Comparison of ENCODE assay signal across 12 mouse cellular contexts in genomic region chr4:155214793-155215192, GRCm38 (mm10). TPM values are rescaled to one million over a fixed set of nuclear protein-coding genes. Genes with fewer than 3 reads are reported as not detected.
DNase-seq lines count a peak whose midpoint lies in the region; ATAC-seq and TF ChIP-seq lines count a peak whose summit lies in the region.
"Had no signal": no experiment of that assay in that cellular context is flagged by ENCODE, and none has a peak within 500 bp of the region (broad histone marks: within the 10 kb centered on the region; RNA-seq: fewer than 3 reads in every experiment).

No protein-coding gene starts in this region.

- TF ChIP-seq POLR2A in myocyte (IDR thresholded peaks at IDR 0.05; ENCODE audit: insufficient read length, low read depth), result no peak

- peak overlapping the region; percentile 98 for H3K4me2 ChIP-seq in heart, embryonic 14.5 days (ENCODE audit: low read length)
- H3K4me2 ChIP-seq in midbrain, embryonic 13.5 days (replicated peaks), result 0 out of 2 replicates have a peak overlapping the region, but pooled peaks have one; percentile 15
- H3K4me2 ChIP-seq in midbrain, embryonic 11.5 days, result no peak overlapping the region
- H3K4me2 ChIP-seq in heart, postnatal 0 days (ENCODE audit: low read depth, low read length), result peak overlapping the region; percentile 42
- peak overlapping the region; percentile 95 for H3K4me2 ChIP-seq in myocyte (ENCODE audit: low read depth)

- peaks cover 12% of the 10 kb centered on the region for H3K36me3 ChIP-seq in heart, embryonic 14.5 days (ENCODE audit: control insufficient read depth, insufficient read depth, low read length)
- peaks cover 14% of the 10 kb centered on the region for H3K36me3 ChIP-seq in midbrain, embryonic 13.5 days
- H3K36me3 ChIP-seq in midbrain, embryonic 11.5 days (ENCODE audit: control insufficient read depth, insufficient read depth, low read length), result peaks cover 7% of the 10 kb centered on the region
- H3K36me3 ChIP-seq in heart, postnatal 0 days (replicated peaks; ENCODE audit: control insufficient read depth, insufficient read depth, low read length), result peaks cover 10% of the 10 kb centered on the region
- H3K36me3 ChIP-seq in myocyte (ENCODE audit: control insufficient read depth, insufficient read depth), result peaks cover 5% of the 10 kb centered on the region

- TF ChIP-seq CTCF in heart, postnatal 0 days (IDR thresholded peaks at IDR 0.05; ENCODE audit: low read depth), result no peak

- peaks cover 98% of the 10 kb centered on the region for H3K79me2 ChIP-seq in myocyte (ENCODE audit: control insufficient read depth, insufficient read depth)

- no peaks in the 10 kb centered on the region for H3K27me3 ChIP-seq in heart, embryonic 14.5 days (ENCODE audit: control insufficient read depth, insufficient read depth, low read length)
- no peaks in the 10 kb centered on the region for H3K27me3 ChIP-seq in midbrain, embryonic 13.5 days
- no peaks in the 10 kb centered on the region for H3K27me3 ChIP-seq in midbrain, embryonic 11.5 days (ENCODE audit: control insufficient read depth, insufficient read depth, low read length)
- no peaks in the 10 kb centered on the region for H3K27me3 ChIP-seq in heart, postnatal 0 days (ENCODE audit: control insufficient read depth, insufficient read depth, low read length)
- H3K27me3 ChIP-seq in myocyte (ENCODE audit: control insufficient read depth, insufficient read depth, insufficient read length), result no peaks in the 10 kb centered on the region

- no peak for ATAC-seq in heart, embryonic 14.5 days (ENCODE audit: insufficient number of reproducible peaks, insufficient read depth, low FRiP score, low read depth)
- ATAC-seq in midbrain, embryonic 13.5 days, result no peak
- no peak for ATAC-seq in midbrain, embryonic 11.5 days (ENCODE audit: low FRiP score)
- no peak for ATAC-seq in heart, postnatal 0 days (ENCODE audit: insufficient read depth, low read depth)
- ATAC-seq: activated CD4-positive, CD25-positive, alpha-beta regulatory T cell, adult 4 months had no signal

- peaks cover 74 to 90% of the 10 kb centered on the region in 2 experiments for H3K4me1 ChIP-seq in heart, embryonic 14.5 days (ENCODE audit: control insufficient read depth in 2 of 2, insufficient read depth in 2 of 2, low read length in 2 of 2)
- H3K4me1 ChIP-seq in midbrain, embryonic 13.5 days (replicated peaks), result peaks cover 76% of the 10 kb centered on the region
- peaks cover 35% of the 10 kb centered on the region for H3K4me1 ChIP-seq in midbrain, embryonic 11.5 days (ENCODE audit: control insufficient read depth, insufficient read depth, low read length)
- peaks cover 92% of the 10 kb centered on the region for H3K4me1 ChIP-seq in heart, postnatal 0 days (ENCODE audit: control insufficient read depth, insufficient read depth)

- intact Hi-C loops in heart, postnatal 14 days (cut with DNase I), result loop anchor here (5.0 kb wide), 1 partner anchor 37 kb away; no protein-coding TSS in a partner anchor
- intact Hi-C loops in left cerebral cortex, postnatal 36 days (cut with DNase I), result no loop called here

- H3ac ChIP-seq in myocyte (ENCODE audit: control insufficient read depth, insufficient read length), result no peak overlapping the region

- 77% methylated on average over 10 of the region's 10 CpGs for WGBS in heart, embryonic 14.5 days
- 70% methylated on average over 10 of the region's 10 CpGs for WGBS in midbrain, embryonic 13.5 days
- 81% methylated on average over 10 of the region's 10 CpGs for WGBS in midbrain, embryonic 11.5 days
- 71% methylated on average over 10 of the region's 10 CpGs for WGBS in heart, postnatal 0 days

- TF ChIP-seq EP300 in heart, postnatal 0 days (IDR thresholded peaks at IDR 0.05; ENCODE audit: low read depth), result no peak

- no peak for DNase-seq in heart, postnatal 14 days
- no peak for DNase-seq in midbrain, embryonic 11.5 days (ENCODE audit: low spot score, missing footprints)
- DNase-seq in heart, postnatal 0 days (ENCODE audit: low spot score), result no peak
- DNase-seq in left cerebral cortex, postnatal 36 days (ENCODE audit: low spot score in 2 of 2), result no peak
- DNase-seq in embryo, embryonic 9.5 days (ENCODE audit: extremely low spot score), result no peak
- DNase-seq: kidney, adult 2 months; thymus, postnatal 25 days had no signal

- no peak overlapping the region for H3K4me3 ChIP-seq in heart, embryonic 14.5 days (ENCODE audit: control insufficient read depth in 1 of 2, insufficient read depth in 1 of 2, low read depth in 1 of 2, low read length in 2 of 2)
- H3K4me3 ChIP-seq in midbrain, embryonic 13.5 days (replicated peaks), result no peak overlapping the region
- H3K4me3 ChIP-seq in midbrain, embryonic 11.5 days (ENCODE audit: low read depth, low read length), result no peak overlapping the region
- H3K4me3 ChIP-seq in heart, postnatal 0 days (ENCODE audit: low read depth, low read length), result no peak overlapping the region
- H3K4me3 ChIP-seq in myocyte, result no peak overlapping the region

- no peaks in the 10 kb centered on the region for H3K9me3 ChIP-seq in heart, embryonic 14.5 days (ENCODE audit: control insufficient read depth, low read length)
- H3K9me3 ChIP-seq in midbrain, embryonic 13.5 days, result no peaks in the 10 kb centered on the region
- H3K9me3 ChIP-seq in midbrain, embryonic 11.5 days (ENCODE audit: control insufficient read depth, low read length), result no peaks in the 10 kb centered on the region
- no peaks in the 10 kb centered on the region for H3K9me3 ChIP-seq in heart, postnatal 0 days (replicated peaks; ENCODE audit: control insufficient read depth, low read length)

- H3K27ac ChIP-seq in heart, embryonic 14.5 days (replicated peaks in 1 of 2; ENCODE audit: control insufficient read depth in 1 of 2, insufficient read depth in 1 of 2, low read depth in 2 of 2, low read length in 2 of 2), result no peak overlapping the region
- H3K27ac ChIP-seq in midbrain, embryonic 13.5 days, result no peak overlapping the region
- H3K27ac ChIP-seq in midbrain, embryonic 11.5 days (ENCODE audit: low read depth, low read length), result no peak overlapping the region
- peak overlapping the region; percentile 79; the same call in 1 of the 2 replicates for H3K27ac ChIP-seq in heart, postnatal 0 days (ENCODE audit: low read depth)
- H3K27ac ChIP-seq: macrophage had no signal

- no peak overlapping the region for H3K9ac ChIP-seq in heart, embryonic 14.5 days (ENCODE audit: low read length)
- no peak overlapping the region; the same call in 1 of the 2 replicates for H3K9ac ChIP-seq in midbrain, embryonic 13.5 days (replicated peaks)
- H3K9ac ChIP-seq in midbrain, embryonic 11.5 days (ENCODE audit: low read length), result no peak overlapping the region
- no peak overlapping the region for H3K9ac ChIP-seq in heart, postnatal 0 days (replicated peaks; ENCODE audit: low read depth, low read length)

TF ChIP-seq in myocyte, 11 proteins besides CTCF, POLR2A, EP300 and RAD21:
- TF ChIP-seq SRF (IDR thresholded peaks at IDR 0.05; ENCODE audit: control insufficient read depth, insufficient read length, low read depth), result no peak
- TF ChIP-seq E2F4 (IDR thresholded peaks at IDR 0.05; ENCODE audit: insufficient read depth), result no peak

RNA-seq across cellular contexts. Expression of gene Ski, which starts 7.6 kb away (rescaled TPM):
- 16.2 TPM in 2 replicates for polyA plus RNA-seq in heart, embryonic 14.5 days (2014; fragmentation: Nextera tagmentation; extraction: Ambion mirVana)
- 10 to 100 TPM; 65.0 to 65.3 TPM for total RNA-seq in heart, postnatal 14 days (2021)
- 9.3 and 9.9 TPM in 2 replicates for polyA plus RNA-seq in midbrain, embryonic 13.5 days (2015; fragmentation: Nextera tagmentation; extraction: Ambion mirVana)
- polyA plus RNA-seq in midbrain, embryonic 11.5 days (2014; fragmentation: Nextera tagmentation; extraction: Ambion mirVana), result 12.7 and 13.6 TPM in 2 replicates
- total RNA-seq in heart, postnatal 0 days (2014; rRNA removed; ENCODE audit: low replicate concordance), result 53.2 and 60.6 TPM in 2 replicates
- polyA plus RNA-seq in heart, postnatal 0 days (2015; fragmentation: Nextera tagmentation; extraction: Ambion mirVana), result 7.7 and 9.3 TPM in 2 replicates
- 54.5 TPM for polyA plus RNA-seq in myocyte (2012; fragmentation: generic; extraction: Trizol)
- 100 to 1,000 TPM; 113 to 119 TPM for total RNA-seq in left cerebral cortex, postnatal 36 days (2021)

RNA-seq across cellular contexts. Expression of gene Faap20, which starts 34.8 kb away (rescaled TPM):
- polyA plus RNA-seq in heart, embryonic 14.5 days (2014; fragmentation: Nextera tagmentation; extraction: Ambion mirVana), result 68.5 and 74.8 TPM in 2 replicates
- total RNA-seq in heart, postnatal 14 days (2021), result 10 to 100 TPM; 19.0 to 19.6 TPM
- polyA plus RNA-seq in midbrain, embryonic 13.5 days (2015; fragmentation: Nextera tagmentation; extraction: Ambion mirVana), result 91.2 and 92.7 TPM in 2 replicates
- 101 and 110 TPM in 2 replicates for polyA plus RNA-seq in midbrain, embryonic 11.5 days (2014; fragmentation: Nextera tagmentation; extraction: Ambion mirVana)
- 45.8 and 69.2 TPM in 2 replicates for total RNA-seq in heart, postnatal 0 days (2014; rRNA removed; ENCODE audit: low replicate concordance)
- polyA plus RNA-seq in heart, postnatal 0 days (2015; fragmentation: Nextera tagmentation; extraction: Ambion mirVana), result 48.1 and 51.0 TPM in 2 replicates
- 40.4 TPM for polyA plus RNA-seq in myocyte (2012; fragmentation: generic; extraction: Trizol)
- total RNA-seq in left cerebral cortex, postnatal 36 days (2021), result 10 to 100 TPM; 26.0 to 28.0 TPM
